Mouse (Mus musculus) lung, adult 2 months (tissue): Measurements from ENCODE around the gene Eif4h. TPM values are rescaled to one million over a fixed set of nuclear protein-coding genes. Genes with fewer than 3 reads are reported as not detected.

Experiments used
- DNase-seq: peaks from one replicate; pipeline ENCODE4 v3.0.0; 2022
- H3K4me1 ChIP-seq: fragments of 200-500 bp; 2 replicates; pipeline ENCODE4 v1.6.1; 2011; ENCODE audit warnings: low read length; ENCODE audit not compliant: control insufficient read depth, insufficient read depth
- H3K4me3 ChIP-seq: fragments of 200-500 bp; replicated peaks from 2 replicates; pipeline ENCODE3; 2011; ENCODE audit warnings: low read depth, mild to moderate bottlenecking, control low read depth, low read length; ENCODE audit errors: extremely low read depth
- CTCF ChIP-seq: fragments of 200-500 bp; IDR thresholded peaks from 2 replicates; pipeline ENCODE4 v1.5.1; 2011; ENCODE audit warnings: mild to moderate bottlenecking, low read length, control low read depth; ENCODE audit not compliant: insufficient read depth
- POLR2A ChIP-seq: fragments of 200-500 bp; IDR thresholded peaks from 2 replicates; pipeline ENCODE4 v1.6.1; 2011; ENCODE audit warnings: low read depth, mild to moderate bottlenecking, control low read depth, low read length, borderline replicate concordance; ENCODE audit errors: extremely low read depth
- WGBS: fragments of 180-500 bp; shearing (Covaris S2); methylation state at CpG from one replicate; pipeline ENCODE4 v1.1.7; 2018; 5-methylcytosine and 5-hydroxymethylcytosine counted together
- polyA plus RNA-seq: library from polyadenylated mRNA; depleted of rRNA; stranded (reverse); fragments of >200 nt; gene quantifications from 2 replicates; pipeline ENCODE4 v1.2.3, GENCODE M21; 2012; rRNA removed

Eif4h gene
- polyA plus RNA-seq, 1 experiment, result 280 TPM

DNA sequence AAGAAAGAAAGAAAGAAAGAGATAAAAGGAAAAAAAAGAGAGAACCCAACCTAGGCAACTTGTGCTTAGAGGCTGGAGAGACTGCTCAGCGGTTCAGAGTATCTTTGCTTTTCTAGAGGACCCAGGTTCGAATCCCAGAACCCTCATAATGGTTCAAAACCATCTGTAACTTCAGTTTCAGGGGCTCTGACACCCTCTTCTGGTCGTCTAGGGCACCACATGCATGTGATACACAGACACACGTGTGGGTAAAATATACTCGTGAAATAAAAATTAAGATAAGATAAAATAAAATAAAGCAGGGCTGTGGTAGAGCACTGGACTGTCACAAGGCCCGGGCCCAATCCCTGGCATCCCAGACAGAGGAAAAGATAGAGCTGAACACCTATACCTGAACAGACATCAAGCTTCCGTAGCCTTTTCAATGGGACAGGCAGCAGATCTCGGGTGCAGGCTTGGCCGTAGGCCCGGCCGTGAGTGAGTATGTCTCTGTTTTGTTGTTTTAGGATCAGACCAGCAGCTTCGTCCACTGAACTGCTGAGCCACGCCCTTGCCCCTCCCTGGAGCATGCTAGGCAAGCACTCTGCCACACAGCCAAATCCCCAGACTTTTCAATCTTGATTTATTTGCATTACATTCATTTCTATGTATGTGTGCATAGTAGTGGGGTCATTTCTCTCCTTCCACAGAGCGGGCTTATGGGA is 62.6 kb downstream of the Eif4h start:
- H3K4me1 ChIP-seq, result peaks cover 4% of the 10 kb centered on the region; the same call in 1 of the 2 replicates
- 76% methylated on average over 14 of the region's 14 CpGs for WGBS
- no peak overlapping the region for H3K4me3 ChIP-seq
- DNase-seq, result no peak
- TF ChIP-seq POLR2A (no peak), CTCF (no peak)

DNA sequence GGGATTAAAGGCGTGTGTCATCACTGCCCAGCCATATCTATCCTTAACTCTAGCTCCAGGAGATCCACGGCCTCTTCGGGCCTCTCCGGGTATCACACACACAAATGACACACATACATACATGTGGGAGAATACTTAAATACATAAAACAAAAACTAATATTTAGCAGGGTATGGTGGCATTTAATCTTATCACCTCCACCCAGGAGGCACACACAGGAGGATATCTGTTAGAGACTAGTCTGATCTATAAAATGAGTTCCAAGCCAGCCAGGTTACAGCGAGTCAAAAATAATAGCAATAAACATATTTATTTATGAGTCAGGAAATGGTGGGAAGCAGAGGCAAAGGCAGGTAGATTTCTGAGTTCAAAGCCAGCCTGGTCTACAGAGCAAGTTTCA is 63.5 kb downstream of the Eif4h start:
- WGBS, result 92% methylated on average over 5 of the region's 5 CpGs
- no peak for DNase-seq
- Histone ChIP-seq H3K4me1 (peaks cover 4% of the 10 kb centered on the region; the same call in 1 of the 2 replicates), H3K4me3 (no peak overlapping the region)
- no peak for TF ChIP-seq CTCF
- TF ChIP-seq POLR2A, result no peak

DNA sequence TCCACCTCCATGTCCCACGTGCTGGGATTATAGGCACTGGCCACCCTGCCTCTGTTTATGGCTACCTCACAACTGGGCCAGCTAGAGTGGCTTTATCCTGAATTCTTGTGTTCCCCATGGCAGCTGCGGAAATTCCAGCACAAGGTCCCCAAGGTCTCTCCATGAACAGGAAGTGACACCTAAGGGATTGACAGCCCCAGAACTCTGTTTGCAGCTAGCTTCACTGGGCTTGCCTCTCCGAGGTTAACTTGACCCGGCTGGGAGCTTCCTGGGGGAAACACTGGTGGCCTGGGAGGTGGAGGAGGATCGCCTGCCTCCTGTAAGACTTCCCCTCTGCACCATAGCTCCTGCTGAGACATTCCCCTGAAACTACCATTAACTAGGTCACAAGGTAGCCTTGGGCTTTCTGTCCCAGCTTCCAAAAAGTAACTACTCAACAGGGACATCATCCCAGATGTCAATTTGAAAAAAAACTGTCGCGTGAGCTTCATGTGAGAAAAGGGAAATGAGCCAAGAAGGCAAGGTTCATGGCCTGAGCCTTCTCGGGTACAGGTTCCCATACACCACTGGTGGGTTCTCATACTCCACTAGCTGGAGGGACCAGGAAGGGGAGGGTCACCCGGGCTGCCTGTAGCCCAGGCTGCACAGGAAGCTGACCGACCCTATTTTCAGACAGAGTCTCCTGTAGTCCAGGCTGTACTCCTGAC is 66.6 kb downstream of the Eif4h start:
- no peak for DNase-seq
- WGBS, result 31% methylated on average over 10 of the region's 10 CpGs
- peaks cover 4% of the 10 kb centered on the region; the same call in 1 of the 2 replicates for H3K4me1 ChIP-seq
- no peak for TF ChIP-seq CTCF
- no peak for TF ChIP-seq POLR2A
- peak overlapping the region; percentile 15 for H3K4me3 ChIP-seq

DNA sequence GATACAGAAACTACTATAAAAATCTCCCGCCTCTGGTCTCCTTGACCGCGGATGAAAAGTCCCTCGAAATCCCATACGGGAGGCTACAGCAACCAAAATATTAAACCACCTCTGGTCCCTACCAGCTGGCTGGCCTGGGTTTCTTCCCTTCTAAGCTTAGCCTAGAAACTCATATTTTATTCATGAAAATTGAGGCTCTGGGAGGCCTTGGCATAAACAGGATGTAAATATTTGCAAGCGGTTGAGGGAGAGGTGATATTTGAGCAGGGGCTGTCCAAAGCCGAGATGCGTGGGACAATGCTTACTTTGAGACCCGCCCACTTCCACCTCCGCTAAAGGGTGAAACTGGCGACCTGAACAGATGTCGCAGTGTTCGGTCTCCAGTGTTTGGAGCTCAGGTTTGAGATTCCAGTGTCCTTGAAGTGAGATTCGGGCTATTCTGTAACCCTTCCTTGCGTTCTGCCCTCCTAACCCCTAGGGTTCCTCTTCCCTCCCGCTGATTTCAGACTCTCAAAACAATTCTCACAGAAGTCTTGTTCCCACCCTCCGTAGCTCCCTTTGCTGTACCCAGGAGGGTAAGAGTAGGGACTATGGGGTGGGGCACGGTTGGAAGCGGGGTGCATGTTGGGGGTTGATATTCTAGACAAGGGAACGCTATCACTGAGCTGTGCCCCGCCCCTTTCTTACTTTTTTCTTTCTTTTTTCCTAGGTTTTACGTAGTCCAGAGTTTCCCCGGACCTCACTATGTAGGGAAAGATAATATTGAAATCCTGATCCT is 67.4 kb downstream of the Eif4h start:
- peaks cover 4% of the 10 kb centered on the region; the same call in 1 of the 2 replicates for H3K4me1 ChIP-seq
- peak; percentile 43 for DNase-seq
- TF ChIP-seq POLR2A, result peak; percentile 17; the same call in 1 of the 2 replicates
- TF ChIP-seq CTCF, result no peak
- peak overlapping the region; percentile 70 for H3K4me3 ChIP-seq
- WGBS, result 1% methylated on average over 23 of the region's 23 CpGs

Other genes with a start within 250 kb of the Eif4h start
- 16.8 and 23.4 TPM in 2 replicates for gene Gtf2ird1, start 182.8 kb downstream of the Eif4h start, polyA plus RNA-seq
- 21.9 and 23.0 TPM in 2 replicates for gene Clip2, start 87.1 kb downstream of the Eif4h start, polyA plus RNA-seq
- gene Syna, start 79.3 kb downstream of the Eif4h start, polyA plus RNA-seq, result 0.14 and 0.24 TPM in 2 replicates
- gene Rfc2, start 58.1 kb downstream of the Eif4h start, polyA plus RNA-seq, result 40.8 and 58.3 TPM in 2 replicates
- 8.0 and 8.4 TPM in 2 replicates for gene Lat2, start 24.5 kb downstream of the Eif4h start, polyA plus RNA-seq
- 29.6 and 31.1 TPM in 2 replicates for gene Limk1, start 49.1 kb upstream of the Eif4h start, polyA plus RNA-seq
- 311 and 510 TPM in 2 replicates for gene Eln, start 107.8 kb upstream of the Eif4h start, polyA plus RNA-seq